In genomic region chr11:97813085-97813484, GRCm38 (mm10) we compare ENCODE assay signal across 12 mouse cellular contexts. TPM values are rescaled to one million over a fixed set of nuclear protein-coding genes. Genes with fewer than 3 reads are reported as not detected.
DNase-seq lines count a peak whose midpoint lies in the region; ATAC-seq and TF ChIP-seq lines count a peak whose summit lies in the region.
"Had no signal": no experiment of that assay in that cellular context is flagged by ENCODE, and none has a peak within 500 bp of the region (broad histone marks: within the 10 kb centered on the region; RNA-seq: fewer than 3 reads in every experiment).

No protein-coding gene starts in this region.

- H3K27me3 ChIP-seq in kidney, postnatal 0 days (ENCODE audit: insufficient read depth, low read length), result no peaks in the 10 kb centered on the region
- no peaks in the 10 kb centered on the region for H3K27me3 ChIP-seq in embryonic facial prominence, embryonic 11.5 days (ENCODE audit: control insufficient read depth, insufficient read depth, low read length)
- H3K27me3 ChIP-seq in hindbrain, embryonic 16.5 days (replicated peaks; ENCODE audit: control insufficient read depth, insufficient read depth, low read length), result no peaks in the 10 kb centered on the region
- H3K27me3 ChIP-seq in myocyte (ENCODE audit: control insufficient read depth, insufficient read depth, insufficient read length), result no peaks in the 10 kb centered on the region
- H3K27me3 ChIP-seq: CH12.LX had no signal

- H3K4me3 ChIP-seq in kidney, postnatal 0 days (replicated peaks; ENCODE audit: low read depth, low read length), result no peak overlapping the region
- H3K4me3 ChIP-seq in embryonic facial prominence, embryonic 11.5 days (ENCODE audit: low read depth, low read length), result no peak overlapping the region
- no peak overlapping the region for H3K4me3 ChIP-seq in hindbrain, embryonic 16.5 days (ENCODE audit: low read length)
- no peak overlapping the region for H3K4me3 ChIP-seq in myocyte

- TF ChIP-seq POLR2A in myocyte (IDR thresholded peaks at IDR 0.05; ENCODE audit: insufficient read length, low read depth), result no peak

- no peak for ATAC-seq in kidney, postnatal 0 days (replicated peaks; ENCODE audit: low FRiP score, low read depth)
- ATAC-seq in embryonic facial prominence, embryonic 11.5 days (replicated peaks; ENCODE audit: insufficient number of reproducible peaks, low FRiP score, low TSS enrichment, low read depth), result no peak; the same call in 1 of the 2 replicates
- ATAC-seq in hindbrain, embryonic 16.5 days, result peak; percentile 32; the same call in 1 of the 2 replicates

- H3K79me2 ChIP-seq in myocyte (ENCODE audit: control insufficient read depth, insufficient read depth), result peaks cover 81% of the 10 kb centered on the region

- H3K36me3 ChIP-seq in kidney, postnatal 0 days (ENCODE audit: insufficient read depth, low read length), result peaks cover 32% of the 10 kb centered on the region
- H3K36me3 ChIP-seq in embryonic facial prominence, embryonic 11.5 days (replicated peaks; ENCODE audit: control insufficient read depth, insufficient read depth, low read depth, low read length), result peaks cover 3% of the 10 kb centered on the region; the same call in 1 of the 2 replicates
- H3K36me3 ChIP-seq in hindbrain, embryonic 16.5 days (ENCODE audit: control insufficient read depth, insufficient read depth, low read length), result peaks cover 16% of the 10 kb centered on the region
- peaks cover 4% of the 10 kb centered on the region for H3K36me3 ChIP-seq in myocyte (ENCODE audit: control insufficient read depth, insufficient read depth)

- no peak for DNase-seq in kidney, postnatal 0 days (ENCODE audit: low spot score)
- no peak for DNase-seq in kidney, adult 11 months
- no peak for DNase-seq in embryonic facial prominence, embryonic 11.5 days (ENCODE audit: low spot score)
- DNase-seq in urinary bladder, postnatal 10 days (ENCODE audit: low spot score), result no peak
- no peak for DNase-seq in Muller cell, postnatal 12 days (ENCODE audit: inconsistent ontology term)
- DNase-seq in adrenal gland, postnatal 14 days, result no peak
- DNase-seq: adrenal gland, adult 8-10 months had no signal

- no peak overlapping the region for H3K4me2 ChIP-seq in kidney, postnatal 0 days (ENCODE audit: low read length)
- H3K4me2 ChIP-seq in embryonic facial prominence, embryonic 11.5 days (ENCODE audit: low read depth, low read length), result no peak overlapping the region
- peak overlapping the region; percentile 49 for H3K4me2 ChIP-seq in hindbrain, embryonic 16.5 days (ENCODE audit: low read length)
- H3K4me2 ChIP-seq in myocyte (ENCODE audit: low read depth), result peak overlapping the region; percentile 46

- H3K9ac ChIP-seq in kidney, postnatal 0 days (ENCODE audit: low read depth, low read length), result 0 out of 2 replicates have a peak overlapping the region, but pooled peaks have one; percentile 13
- peak overlapping the region; percentile 25; the same call in 1 of the 2 replicates for H3K9ac ChIP-seq in embryonic facial prominence, embryonic 11.5 days (replicated peaks; ENCODE audit: low read length)
- H3K9ac ChIP-seq in hindbrain, embryonic 16.5 days (ENCODE audit: low read depth, low read length), result peak overlapping the region; percentile 54

- peak overlapping the region; percentile 68 for H3K27ac ChIP-seq in kidney, postnatal 0 days
- no peak overlapping the region for H3K27ac ChIP-seq in embryonic facial prominence, embryonic 11.5 days (replicated peaks; ENCODE audit: low read depth, low read length)
- peak overlapping the region; percentile 86 for H3K27ac ChIP-seq in hindbrain, embryonic 16.5 days (ENCODE audit: low read depth, low read length)

- no peak overlapping the region for H3ac ChIP-seq in myocyte (ENCODE audit: control insufficient read depth, insufficient read length)

- WGBS in kidney, postnatal 0 days, result 50% methylated on average over 7 of the region's 7 CpGs
- 53% methylated on average over 7 of the region's 7 CpGs for WGBS in embryonic facial prominence, embryonic 11.5 days
- 22% methylated on average over 7 of the region's 7 CpGs for WGBS in hindbrain, embryonic 16.5 days

- H3K9me3 ChIP-seq in kidney, postnatal 0 days (replicated peaks; ENCODE audit: low read length), result no peaks in the 10 kb centered on the region
- no peaks in the 10 kb centered on the region for H3K9me3 ChIP-seq in embryonic facial prominence, embryonic 11.5 days (replicated peaks; ENCODE audit: control insufficient read depth, low read length)
- H3K9me3 ChIP-seq in hindbrain, embryonic 16.5 days (ENCODE audit: control insufficient read depth, low read length), result no peaks in the 10 kb centered on the region

- no peak for TF ChIP-seq CTCF in kidney, postnatal 0 days (IDR thresholded peaks at IDR 0.05; ENCODE audit: low read depth)

- peaks cover 79% of the 10 kb centered on the region for H3K4me1 ChIP-seq in kidney, postnatal 0 days (replicated peaks; ENCODE audit: insufficient read depth, low read length)
- peaks cover 42% of the 10 kb centered on the region for H3K4me1 ChIP-seq in embryonic facial prominence, embryonic 11.5 days (ENCODE audit: control insufficient read depth, insufficient read depth, low read length)
- peaks cover 59% of the 10 kb centered on the region for H3K4me1 ChIP-seq in hindbrain, embryonic 16.5 days (ENCODE audit: control insufficient read depth, insufficient read depth, low read depth, low read length)

TF ChIP-seq in myocyte, 11 proteins besides CTCF, POLR2A, EP300 and RAD21:
- TF ChIP-seq MYOG (IDR thresholded peaks at IDR 0.05; ENCODE audit: control insufficient read depth in 1 of 3, insufficient read depth in 1 of 3, insufficient read length in 2 of 3, low read depth in 2 of 3) (no peak), POLR2AphosphoS2 (IDR thresholded peaks at IDR 0.05; ENCODE audit: insufficient read length, low read depth) (no peak), TCF12 (IDR thresholded peaks at IDR 0.05; ENCODE audit: insufficient read depth, poor library complexity, severe bottlenecking) (no peak), E2F4 (IDR thresholded peaks at IDR 0.05; ENCODE audit: insufficient read depth) (no peak), CEBPB (IDR thresholded peaks at IDR 0.05; ENCODE audit: insufficient read depth, poor library complexity, severe bottlenecking) (no peak), USF1 (IDR thresholded peaks at IDR 0.05; ENCODE audit: low read depth) (no peak), SRF (IDR thresholded peaks at IDR 0.05; ENCODE audit: control insufficient read depth, insufficient read length, low read depth) (no peak), MYOD1 (IDR thresholded peaks at IDR 0.05; ENCODE audit: control insufficient read depth in 1 of 3, insufficient read length in 2 of 3, low read depth in 2 of 3) (no peak), REST (IDR thresholded peaks at IDR 0.05; ENCODE audit: insufficient read depth, insufficient read length) (no peak), MAX (IDR thresholded peaks at IDR 0.05; ENCODE audit: low read depth) (no peak)

RNA-seq across cellular contexts. Expression of gene Lasp1, which starts 14.3 kb away (rescaled TPM):
- polyA plus RNA-seq in kidney, postnatal 0 days (2015; fragmentation: Nextera tagmentation; extraction: Ambion mirVana), result 87.7 and 96.4 TPM in 2 replicates
- polyA plus RNA-seq in embryonic facial prominence, embryonic 11.5 days (2014; fragmentation: Nextera tagmentation; extraction: Ambion mirVana), result 62.6 and 67.8 TPM in 2 replicates
- polyA plus RNA-seq in hindbrain, embryonic 16.5 days (2015; fragmentation: Nextera tagmentation; extraction: Ambion mirVana), result 176 and 191 TPM in 2 replicates
- polyA plus RNA-seq in myocyte (2012; fragmentation: generic; extraction: Trizol), result 82.6 TPM
- 98.2 and 107 TPM in 2 replicates for total RNA-seq in adrenal gland, postnatal 14 days (2021)

RNA-seq across cellular contexts. Expression of gene B230217C12Rik, which starts 27.5 kb away (rescaled TPM):
- 5.1 and 5.6 TPM in 2 replicates for polyA plus RNA-seq in kidney, postnatal 0 days (2015; fragmentation: Nextera tagmentation; extraction: Ambion mirVana)
- 15.4 and 20.0 TPM in 2 replicates for polyA plus RNA-seq in embryonic facial prominence, embryonic 11.5 days (2014; fragmentation: Nextera tagmentation; extraction: Ambion mirVana)
- polyA plus RNA-seq in hindbrain, embryonic 16.5 days (2015; fragmentation: Nextera tagmentation; extraction: Ambion mirVana), result 38.2 and 40.7 TPM in 2 replicates
- 1.9 TPM for polyA plus RNA-seq in myocyte (2012; fragmentation: generic; extraction: Trizol)
- 2.4 and 3.5 TPM in 2 replicates for total RNA-seq in adrenal gland, postnatal 14 days (2021)
- total RNA-seq: granulocyte monocyte progenitor cell, adult 5-6 weeks had no signal

RNA-seq across cellular contexts. Expression of gene Rpl23, which starts 30.8 kb away (rescaled TPM):
- polyA plus RNA-seq in kidney, postnatal 0 days (2015; fragmentation: Nextera tagmentation; extraction: Ambion mirVana), result 716 and 863 TPM in 2 replicates
- 524 and 537 TPM in 2 replicates for polyA plus RNA-seq in embryonic facial prominence, embryonic 11.5 days (2014; fragmentation: Nextera tagmentation; extraction: Ambion mirVana)
- 252 and 268 TPM in 2 replicates for polyA plus RNA-seq in hindbrain, embryonic 16.5 days (2015; fragmentation: Nextera tagmentation; extraction: Ambion mirVana)
- polyA plus RNA-seq in myocyte (2012; fragmentation: generic; extraction: Trizol), result 1,321 TPM
- total RNA-seq in adrenal gland, postnatal 14 days (2021), result 809 and 980 TPM in 2 replicates

RNA-seq across cellular contexts. Expression of gene 1700001P01Rik, which starts 37.4 kb away (rescaled TPM):
- not detected in 2 replicates for polyA plus RNA-seq in kidney, postnatal 0 days (2015; fragmentation: Nextera tagmentation; extraction: Ambion mirVana)
- polyA plus RNA-seq in embryonic facial prominence, embryonic 11.5 days (2014; fragmentation: Nextera tagmentation; extraction: Ambion mirVana), result not detected in 2 replicates
- polyA plus RNA-seq in hindbrain, embryonic 16.5 days (2015; fragmentation: Nextera tagmentation; extraction: Ambion mirVana), result 0.44 and 0.91 TPM in 2 replicates
- 0.07 TPM for polyA plus RNA-seq in myocyte (2012; fragmentation: generic; extraction: Trizol)
- not detected in 2 replicates for total RNA-seq in adrenal gland, postnatal 14 days (2021)
- total RNA-seq: granulocyte monocyte progenitor cell, adult 5-6 weeks had no signal
- polyA plus RNA-seq: thymus, postnatal 0 days had no signal

RNA-seq across cellular contexts. Expression of gene Cwc25, which starts 46.7 kb away (rescaled TPM):
- polyA plus RNA-seq in kidney, postnatal 0 days (2015; fragmentation: Nextera tagmentation; extraction: Ambion mirVana), result 13.9 and 14.8 TPM in 2 replicates
- 12.9 and 13.1 TPM in 2 replicates for polyA plus RNA-seq in embryonic facial prominence, embryonic 11.5 days (2014; fragmentation: Nextera tagmentation; extraction: Ambion mirVana)
- 14.1 and 16.2 TPM in 2 replicates for polyA plus RNA-seq in hindbrain, embryonic 16.5 days (2015; fragmentation: Nextera tagmentation; extraction: Ambion mirVana)
- 8.9 TPM for polyA plus RNA-seq in myocyte (2012; fragmentation: generic; extraction: Trizol)
- 17.6 and 18.7 TPM in 2 replicates for total RNA-seq in adrenal gland, postnatal 14 days (2021)

Comparison
In these comparisons a context has a peak if more than half of its experiments do, and no peak if none do; other contexts are left out.
1. H3K4me2 ChIP-seq: peak in hindbrain, embryonic 16.5 days (single experiment) and myocyte (single experiment); none in kidney, postnatal 0 days (single experiment) and embryonic facial prominence, embryonic 11.5 days (single experiment).
2. Peak in every context shown above with its lines, with median percentiles within 50 percentile points of each other: H3K9ac ChIP-seq.